Mouse (Mus musculus): Measurements from ENCODE around the gene Palld. TPM values are rescaled to one million over a fixed set of nuclear protein-coding genes. Genes with fewer than 3 reads are reported as not detected.

Gene Palld
- polyA plus RNA-seq, 1 experiment from 2014 or later: 83.1 TPM

GRCm38 (mm10) chr8:61533356-61533926 is 369.0 kb downstream of the Palld start:
- Histone ChIP-seq H3K27me3 (ENCODE audit: control insufficient read depth, insufficient read depth, low read length) (no peaks in the 10 kb centered on the region), H3K4me3 (replicated peaks; ENCODE audit: low read length) (no peak overlapping the region), H3K9me3 (replicated peaks; ENCODE audit: control insufficient read depth, low read length) (no peaks in the 10 kb centered on the region), H3K36me3 (ENCODE audit: control insufficient read depth, insufficient read depth, low read length) (peaks cover 9% of the 10 kb centered on the region; the same call in 1 of the 2 replicates), H3K9ac (ENCODE audit: low read length) (no peak overlapping the region), H3K4me2 (ENCODE audit: low read depth, low read length) (no peak overlapping the region), H3K4me1 (ENCODE audit: control insufficient read depth, insufficient read depth, low read length) (no peaks in the 10 kb centered on the region; the same call in none of the 2 replicates), H3K27ac (ENCODE audit: low read length) (no peak overlapping the region)
- WGBS: 52% methylated on average over 16 of the region's 16 CpGs
- ATAC-seq (ENCODE audit: insufficient read depth, low FRiP score): no peak

GRCm38 (mm10) chr8:61532831-61533230 is 369.7 kb downstream of the Palld start:
- H3K27ac ChIP-seq (ENCODE audit: low read length): no peak overlapping the region
- no peak overlapping the region for H3K4me2 ChIP-seq (ENCODE audit: low read depth, low read length)
- no peak overlapping the region for H3K4me3 ChIP-seq (replicated peaks; ENCODE audit: low read length)
- H3K4me1 ChIP-seq (ENCODE audit: control insufficient read depth, insufficient read depth, low read length): no peaks in the 10 kb centered on the region; the same call in none of the 2 replicates
- no peaks in the 10 kb centered on the region for H3K9me3 ChIP-seq (replicated peaks; ENCODE audit: control insufficient read depth, low read length)
- H3K27me3 ChIP-seq (ENCODE audit: control insufficient read depth, insufficient read depth, low read length): no peaks in the 10 kb centered on the region
- H3K36me3 ChIP-seq (ENCODE audit: control insufficient read depth, insufficient read depth, low read length): peaks cover 9% of the 10 kb centered on the region
- WGBS: 72% methylated on average over 5 of the region's 5 CpGs
- no peak for ATAC-seq (ENCODE audit: insufficient read depth, low FRiP score)
- H3K9ac ChIP-seq (ENCODE audit: low read length): no peak overlapping the region

GRCm38 (mm10) chr8:61531944-61532795 is 370.3 kb downstream of the Palld start:
- ATAC-seq (ENCODE audit: insufficient read depth, low FRiP score): no peak
- peaks cover 9% of the 10 kb centered on the region for H3K36me3 ChIP-seq (ENCODE audit: control insufficient read depth, insufficient read depth, low read length)
- WGBS: 77% methylated on average over 22 of the region's 22 CpGs

GRCm38 (mm10) chr8:61528642-61529041 is 373.8 kb downstream of the Palld start:
- Histone ChIP-seq H3K9ac (ENCODE audit: low read length) (no peak overlapping the region), H3K36me3 (ENCODE audit: control insufficient read depth, insufficient read depth, low read length) (peaks cover 4% of the 10 kb centered on the region; the same call in 1 of the 2 replicates), H3K4me3 (replicated peaks; ENCODE audit: low read length) (no peak overlapping the region), H3K27ac (ENCODE audit: low read length) (peak overlapping the region; percentile 60), H3K27me3 (ENCODE audit: control insufficient read depth, insufficient read depth, low read length) (no peaks in the 10 kb centered on the region), H3K4me1 (ENCODE audit: control insufficient read depth, insufficient read depth, low read length) (peaks cover 4% of the 10 kb centered on the region), H3K9me3 (replicated peaks; ENCODE audit: control insufficient read depth, low read length) (no peaks in the 10 kb centered on the region), H3K4me2 (ENCODE audit: low read depth, low read length) (no peak overlapping the region)
- ATAC-seq (ENCODE audit: insufficient read depth, low FRiP score): peak; percentile 44; the same call in 1 of the 2 replicates
- 66% methylated on average over 6 of the region's 6 CpGs for WGBS

More at GRCm38 (mm10) chr8:61531944-61532795, 370.3 kb downstream of the Palld start:
- Histone ChIP-seq H3K27ac (ENCODE audit: low read length) (no peak overlapping the region), H3K4me1 (ENCODE audit: control insufficient read depth, insufficient read depth, low read length) (peaks cover 4% of the 10 kb centered on the region), H3K4me3 (replicated peaks; ENCODE audit: low read length) (no peak overlapping the region), H3K9me3 (replicated peaks; ENCODE audit: control insufficient read depth, low read length) (no peaks in the 10 kb centered on the region), H3K27me3 (ENCODE audit: control insufficient read depth, insufficient read depth, low read length) (no peaks in the 10 kb centered on the region), H3K4me2 (ENCODE audit: low read depth, low read length) (no peak overlapping the region), H3K9ac (ENCODE audit: low read length) (no peak overlapping the region)

GRCm38 (mm10) chr8:61528197-61528596 is 374.3 kb downstream of the Palld start:
- H3K4me1 ChIP-seq (ENCODE audit: control insufficient read depth, insufficient read depth, low read length): peaks cover 4% of the 10 kb centered on the region
- H3K4me3 ChIP-seq (replicated peaks; ENCODE audit: low read length): no peak overlapping the region
- ATAC-seq (ENCODE audit: insufficient read depth, low FRiP score): no peak
- no peaks in the 10 kb centered on the region for H3K27me3 ChIP-seq (ENCODE audit: control insufficient read depth, insufficient read depth, low read length)
- peaks cover 5% of the 10 kb centered on the region; the same call in 1 of the 2 replicates for H3K36me3 ChIP-seq (ENCODE audit: control insufficient read depth, insufficient read depth, low read length)
- 80% methylated on average over 9 of the region's 9 CpGs for WGBS
- H3K9ac ChIP-seq (ENCODE audit: low read length): no peak overlapping the region
- peak overlapping the region; percentile 60; the same call in 1 of the 2 replicates for H3K27ac ChIP-seq (ENCODE audit: low read length)
- H3K4me2 ChIP-seq (ENCODE audit: low read depth, low read length): no peak overlapping the region
- no peaks in the 10 kb centered on the region for H3K9me3 ChIP-seq (replicated peaks; ENCODE audit: control insufficient read depth, low read length)

- no peaks in the 10 kb centered on the region for H3K27me3 ChIP-seq (ENCODE audit: control insufficient read depth, insufficient read depth, low read length)
- no peak overlapping the region for H3K4me3 ChIP-seq (replicated peaks; ENCODE audit: low read length)
- H3K9ac ChIP-seq (ENCODE audit: low read length): no peak overlapping the region
- no peak overlapping the region for H3K4me2 ChIP-seq (ENCODE audit: low read depth, low read length)
- 0 out of 2 replicates have a peak, but pooled peaks have one; percentile 45 for ATAC-seq (ENCODE audit: insufficient read depth, low FRiP score)
- peaks cover 7% of the 10 kb centered on the region; the same call in 1 of the 2 replicates for H3K36me3 ChIP-seq (ENCODE audit: control insufficient read depth, insufficient read depth, low read length)
- peak overlapping the region; percentile 60; the same call in 1 of the 2 replicates for H3K27ac ChIP-seq (ENCODE audit: low read length)
- no peaks in the 10 kb centered on the region for H3K9me3 ChIP-seq (replicated peaks; ENCODE audit: control insufficient read depth, low read length)
- 64% methylated on average over 14 of the region's 14 CpGs for WGBS
- H3K4me1 ChIP-seq (ENCODE audit: control insufficient read depth, insufficient read depth, low read length): peaks cover 4% of the 10 kb centered on the region
Observed at GRCm38 (mm10) chr8:61527037-61527436, 375.5 kb downstream of the Palld start.

- no peaks in the 10 kb centered on the region for H3K9me3 ChIP-seq (replicated peaks; ENCODE audit: control insufficient read depth, low read length)
- no peak overlapping the region for H3K27ac ChIP-seq (ENCODE audit: low read length)
- H3K36me3 ChIP-seq (ENCODE audit: control insufficient read depth, insufficient read depth, low read length): 0 out of 2 replicates have a peak, but pooled peaks cover 7% of the 10 kb centered on the region
- no peaks in the 10 kb centered on the region for H3K27me3 ChIP-seq (ENCODE audit: control insufficient read depth, insufficient read depth, low read length)
- H3K4me1 ChIP-seq (ENCODE audit: control insufficient read depth, insufficient read depth, low read length): no peaks in the 10 kb centered on the region
- no peak for ATAC-seq (ENCODE audit: insufficient read depth, low FRiP score)
- no peak overlapping the region for H3K4me3 ChIP-seq (replicated peaks; ENCODE audit: low read length)
- 0% methylated on average over 1 of the region's 1 CpGs for WGBS
- no peak overlapping the region for H3K4me2 ChIP-seq (ENCODE audit: low read depth, low read length)
- no peak overlapping the region for H3K9ac ChIP-seq (ENCODE audit: low read length)
Observed at GRCm38 (mm10) chr8:61522132-61522531, 380.4 kb downstream of the Palld start.

- Histone ChIP-seq H3K36me3 (ENCODE audit: control insufficient read depth, insufficient read depth, low read length) (peaks cover 10% of the 10 kb centered on the region), H3K4me1 (ENCODE audit: control insufficient read depth, insufficient read depth, low read length) (no peaks in the 10 kb centered on the region), H3K4me2 (ENCODE audit: low read depth, low read length) (no peak overlapping the region), H3K27ac (ENCODE audit: low read length) (no peak overlapping the region), H3K27me3 (ENCODE audit: control insufficient read depth, insufficient read depth, low read length) (no peaks in the 10 kb centered on the region), H3K4me3 (replicated peaks; ENCODE audit: low read length) (no peak overlapping the region), H3K9me3 (replicated peaks; ENCODE audit: control insufficient read depth, low read length) (no peaks in the 10 kb centered on the region), H3K9ac (ENCODE audit: low read length) (no peak overlapping the region)
- WGBS: 71% methylated on average over 14 of the region's 14 CpGs
- ATAC-seq (ENCODE audit: insufficient read depth, low FRiP score): peak; percentile 42; the same call in 1 of the 2 replicates
Observed at GRCm38 (mm10) chr8:61517502-61518185, 384.8 kb downstream of the Palld start.

All from stomach, embryonic 16.5 days (tissue).